Mouse (Mus musculus): ENCODE results near the gene Lmna. TPM values are rescaled to one million over a fixed set of nuclear protein-coding genes. Genes with fewer than 3 reads are reported as not detected.

Gene Lmna
- polyA plus RNA-seq, 1 experiment from 2014 or later, result 92.5 TPM

GRCm38 (mm10) chr3:88456746-88457532 is 52.8 kb downstream of the Lmna start:
- no peak for TF ChIP-seq CTCF (IDR thresholded peaks at IDR 0.05; ENCODE audit: low read depth)
- 59% methylated on average over 7 of the region's 7 CpGs for WGBS
- peak; percentile 15; the same call in 1 of the 2 replicates for ATAC-seq
- no peak overlapping the region for H3K4me3 ChIP-seq (ENCODE audit: low read depth, low read length)
- H3K4me2 ChIP-seq (replicated peaks; ENCODE audit: low read depth), result no peak overlapping the region
- peak overlapping the region; percentile 95 for H3K27ac ChIP-seq (ENCODE audit: low read depth, low read length)
- peaks cover 5% of the 10 kb centered on the region for H3K27me3 ChIP-seq (replicated peaks; ENCODE audit: control insufficient read depth, insufficient read depth, low read length)
- H3K36me3 ChIP-seq (ENCODE audit: control insufficient read depth, insufficient read depth), result peaks cover 9% of the 10 kb centered on the region
- H3K9me3 ChIP-seq (ENCODE audit: control insufficient read depth), result no peaks in the 10 kb centered on the region
- no peak overlapping the region for H3K9ac ChIP-seq (ENCODE audit: low read depth, low read length)
- H3K4me1 ChIP-seq (replicated peaks; ENCODE audit: control insufficient read depth, insufficient read depth, low read length), result peaks cover 7% of the 10 kb centered on the region; the same call in 1 of the 2 replicates

- H3K9ac ChIP-seq (ENCODE audit: low read depth, low read length), result no peak overlapping the region
- no peak for TF ChIP-seq CTCF (IDR thresholded peaks at IDR 0.05; ENCODE audit: low read depth)
- peak overlapping the region; percentile 95 for H3K27ac ChIP-seq (ENCODE audit: low read depth, low read length)
- H3K4me3 ChIP-seq (ENCODE audit: low read depth, low read length), result no peak overlapping the region
- H3K36me3 ChIP-seq (ENCODE audit: control insufficient read depth, insufficient read depth), result peaks cover 15% of the 10 kb centered on the region
- peak; percentile 47 for ATAC-seq
- H3K27me3 ChIP-seq (replicated peaks; ENCODE audit: control insufficient read depth, insufficient read depth, low read length), result peaks cover 5% of the 10 kb centered on the region
- H3K4me1 ChIP-seq (replicated peaks; ENCODE audit: control insufficient read depth, insufficient read depth, low read length), result peaks cover 10% of the 10 kb centered on the region; the same call in 1 of the 2 replicates
- H3K4me2 ChIP-seq (replicated peaks; ENCODE audit: low read depth), result peak overlapping the region; percentile 66
- WGBS, result 34% methylated on average over 8 of the region's 8 CpGs
- no peaks in the 10 kb centered on the region for H3K9me3 ChIP-seq (ENCODE audit: control insufficient read depth)
Observed at GRCm38 (mm10) chr3:88456313-88456712, 53.4 kb downstream of the Lmna start.

- 43% methylated on average over 18 of the region's 18 CpGs for WGBS
- H3K36me3 ChIP-seq (ENCODE audit: control insufficient read depth, insufficient read depth), result peaks cover 15% of the 10 kb centered on the region
- peak overlapping the region; percentile 29 for H3K4me3 ChIP-seq (ENCODE audit: low read depth, low read length)
- no peaks in the 10 kb centered on the region for H3K9me3 ChIP-seq (ENCODE audit: control insufficient read depth)
- TF ChIP-seq CTCF (IDR thresholded peaks at IDR 0.05; ENCODE audit: low read depth), result no peak
- H3K4me1 ChIP-seq (replicated peaks; ENCODE audit: control insufficient read depth, insufficient read depth, low read length), result peaks cover 10% of the 10 kb centered on the region; the same call in 1 of the 2 replicates
- peaks cover 5% of the 10 kb centered on the region for H3K27me3 ChIP-seq (replicated peaks; ENCODE audit: control insufficient read depth, insufficient read depth, low read length)
- H3K27ac ChIP-seq (ENCODE audit: low read depth, low read length), result peak overlapping the region; percentile 95
- ATAC-seq, result peak; percentile 52
- peak overlapping the region; percentile 69 for H3K9ac ChIP-seq (ENCODE audit: low read depth, low read length)
- peak overlapping the region; percentile 66 for H3K4me2 ChIP-seq (replicated peaks; ENCODE audit: low read depth)
Observed at GRCm38 (mm10) chr3:88455588-88456264, 54.0 kb downstream of the Lmna start.

- peaks cover 10% of the 10 kb centered on the region; the same call in 1 of the 2 replicates for H3K4me1 ChIP-seq (replicated peaks; ENCODE audit: control insufficient read depth, insufficient read depth, low read length)
- peak; percentile 76 for ATAC-seq
- H3K27me3 ChIP-seq (replicated peaks; ENCODE audit: control insufficient read depth, insufficient read depth, low read length), result peaks cover 5% of the 10 kb centered on the region
- 26% methylated on average over 9 of the region's 9 CpGs for WGBS
- no peaks in the 10 kb centered on the region for H3K9me3 ChIP-seq (ENCODE audit: control insufficient read depth)
- H3K4me3 ChIP-seq (ENCODE audit: low read depth, low read length), result peak overlapping the region; percentile 29
- peak overlapping the region; percentile 66 for H3K4me2 ChIP-seq (replicated peaks; ENCODE audit: low read depth)
- peak overlapping the region; percentile 95 for H3K27ac ChIP-seq (ENCODE audit: low read depth, low read length)
- TF ChIP-seq CTCF (IDR thresholded peaks at IDR 0.05; ENCODE audit: low read depth), result no peak
- H3K9ac ChIP-seq (ENCODE audit: low read depth, low read length), result peak overlapping the region; percentile 69
- H3K36me3 ChIP-seq (ENCODE audit: control insufficient read depth, insufficient read depth), result peaks cover 22% of the 10 kb centered on the region
Observed at GRCm38 (mm10) chr3:88454762-88455587, 54.8 kb downstream of the Lmna start.

GRCm38 (mm10) chr3:88453986-88454385 is 55.8 kb downstream of the Lmna start:
- peaks cover 13% of the 10 kb centered on the region for H3K4me1 ChIP-seq (replicated peaks; ENCODE audit: control insufficient read depth, insufficient read depth, low read length)
- H3K36me3 ChIP-seq (ENCODE audit: control insufficient read depth, insufficient read depth), result peaks cover 32% of the 10 kb centered on the region
- no peak overlapping the region for H3K9ac ChIP-seq (ENCODE audit: low read depth, low read length)
- no peak overlapping the region for H3K4me3 ChIP-seq (ENCODE audit: low read depth, low read length)
- peaks cover 4% of the 10 kb centered on the region; the same call in 1 of the 2 replicates for H3K27me3 ChIP-seq (replicated peaks; ENCODE audit: control insufficient read depth, insufficient read depth, low read length)
- no peak for TF ChIP-seq CTCF (IDR thresholded peaks at IDR 0.05; ENCODE audit: low read depth)
- no peaks in the 10 kb centered on the region for H3K9me3 ChIP-seq (ENCODE audit: control insufficient read depth)
- H3K4me2 ChIP-seq (replicated peaks; ENCODE audit: low read depth), result peak overlapping the region; percentile 66
- 0 out of 2 replicates have a peak overlapping the region, but pooled peaks have one; percentile 95 for H3K27ac ChIP-seq (ENCODE audit: low read depth, low read length)
- ATAC-seq, result no peak
- 68% methylated on average over 8 of the region's 8 CpGs for WGBS
